Mouse (Mus musculus) lung, postnatal 0 days (tissue): ENCODE results near the gene Hoxa7. TPM values are rescaled to one million over a fixed set of nuclear protein-coding genes. Genes with fewer than 3 reads are reported as not detected.

Experiments
- ATAC-seq: fragments of 200-750 bp; cut with Nextera tagmentation; 2 replicates; pipeline ENCODE4 v1.8.0; 2017; ENCODE audit warnings: moderate library complexity
- DNase-seq: peaks from one replicate; pipeline ENCODE4 v3.0.0-alpha.2; 2016; ENCODE audit warnings: low spot score
- H3K27ac ChIP-seq: fragments of 300-500 bp; sonication (generic); 2 replicates; pipeline ENCODE4 v1.5.1; 2014; ENCODE audit warnings: antibody characterized with exemption, mild to moderate bottlenecking, low read length, mixed read lengths
- H3K27me3 ChIP-seq: fragments of 300-500 bp; sonication (generic); replicated peaks from 2 replicates; pipeline ENCODE4 v1.6.1; 2014; ENCODE audit warnings: low read length, mixed read lengths; ENCODE audit not compliant: insufficient read depth
- H3K36me3 ChIP-seq: fragments of 300-500 bp; sonication (generic); 2 replicates; pipeline ENCODE4 v1.6.1; 2014; ENCODE audit warnings: low read length, mixed read lengths; ENCODE audit not compliant: insufficient read depth
- H3K4me1 ChIP-seq: fragments of 300-500 bp; sonication (generic); 2 replicates; pipeline ENCODE4 v1.6.1; 2014; ENCODE audit warnings: antibody characterized with exemption, low read depth, low read length, mixed read lengths; ENCODE audit not compliant: insufficient read depth
- H3K4me2 ChIP-seq: fragments of 300-500 bp; sonication (generic); replicated peaks from 2 replicates; pipeline ENCODE4 v1.6.1; 2014; ENCODE audit warnings: low read depth, mild to moderate bottlenecking, low read length, moderate library complexity, mixed read lengths
- H3K4me3 ChIP-seq: fragments of 300-500 bp; sonication (generic); 2 replicates; pipeline ENCODE4 v1.5.1; 2014; ENCODE audit warnings: low read depth, low read length
- H3K9ac ChIP-seq: fragments of 300-500 bp; sonication (generic); replicated peaks from 2 replicates; pipeline ENCODE4 v1.6.1; 2014; ENCODE audit warnings: low read depth, mild to moderate bottlenecking
- H3K9me3 ChIP-seq: fragments of 300-500 bp; sonication (generic); 2 replicates; pipeline ENCODE4 v1.6.1; 2016; ENCODE audit warnings: low read length, mixed read lengths
- CTCF ChIP-seq: IDR thresholded peaks from 2 replicates; pipeline ENCODE4 v1.5.1; 2016; ENCODE audit warnings: antibody characterized with exemption, mild to moderate bottlenecking
- EP300 ChIP-seq: IDR thresholded peaks from 2 replicates; pipeline ENCODE4 v1.6.1; 2016; ENCODE audit warnings: antibody characterized with exemption, mild to moderate bottlenecking, control low read depth
- WGBS: fragments of 180-500 bp; shearing (Covaris S2); extraction: QIAGEN DNeasy Blood & Tissue Kit; methylation state at CpG from one replicate; pipeline ENCODE4 v1.1.7; 2014; 5-methylcytosine and 5-hydroxymethylcytosine counted together
- polyA plus RNA-seq: library from polyadenylated mRNA; unstranded; fragments of >200 nt; fragmentation: Nextera tagmentation; extraction: Ambion mirVana; gene quantifications from 2 replicates; pipeline ENCODE4 v1.2.1, GENCODE M21; 2015

Hoxa7 gene
- polyA plus RNA-seq, 1 experiment from 2014 or later: 8.7 TPM

DNA sequence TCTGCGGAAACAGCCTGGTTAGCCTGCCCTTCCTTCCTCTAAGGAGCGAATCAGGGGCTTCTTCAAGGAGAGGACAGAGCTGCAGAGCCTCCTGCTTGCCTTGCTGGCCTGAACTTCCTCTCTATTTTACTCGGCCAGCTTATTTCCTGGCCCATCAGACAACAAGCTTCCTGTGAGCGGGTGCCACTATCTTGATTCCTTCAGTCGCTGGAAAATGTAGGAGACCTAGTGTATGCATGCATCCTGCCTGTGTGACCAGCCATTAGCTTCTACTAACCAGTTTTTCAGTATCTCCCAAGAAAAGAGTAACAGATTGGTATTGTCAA is 50.8 kb downstream of the Hoxa7 start:
- Histone ChIP-seq H3K4me2 (peak overlapping the region; percentile 70), H3K27me3 (peaks cover 5% of the 10 kb centered on the region; the same call in 1 of the 2 replicates), H3K9me3 (no peaks in the 10 kb centered on the region), H3K27ac (peak overlapping the region; percentile 90), H3K4me1 (peaks cover 10% of the 10 kb centered on the region; the same call in 1 of the 2 replicates), H3K9ac (0 out of 2 replicates have a peak overlapping the region, but pooled peaks have one; percentile 34), H3K4me3 (peak overlapping the region; percentile 21; the same call in 1 of the 2 replicates), H3K36me3 (no peaks in the 10 kb centered on the region)
- DNase-seq (no peak), ATAC-seq (no peak)
- 14% methylated on average over 5 of the region's 5 CpGs for WGBS
- no peak for TF ChIP-seq CTCF
- no peak for TF ChIP-seq EP300

DNA sequence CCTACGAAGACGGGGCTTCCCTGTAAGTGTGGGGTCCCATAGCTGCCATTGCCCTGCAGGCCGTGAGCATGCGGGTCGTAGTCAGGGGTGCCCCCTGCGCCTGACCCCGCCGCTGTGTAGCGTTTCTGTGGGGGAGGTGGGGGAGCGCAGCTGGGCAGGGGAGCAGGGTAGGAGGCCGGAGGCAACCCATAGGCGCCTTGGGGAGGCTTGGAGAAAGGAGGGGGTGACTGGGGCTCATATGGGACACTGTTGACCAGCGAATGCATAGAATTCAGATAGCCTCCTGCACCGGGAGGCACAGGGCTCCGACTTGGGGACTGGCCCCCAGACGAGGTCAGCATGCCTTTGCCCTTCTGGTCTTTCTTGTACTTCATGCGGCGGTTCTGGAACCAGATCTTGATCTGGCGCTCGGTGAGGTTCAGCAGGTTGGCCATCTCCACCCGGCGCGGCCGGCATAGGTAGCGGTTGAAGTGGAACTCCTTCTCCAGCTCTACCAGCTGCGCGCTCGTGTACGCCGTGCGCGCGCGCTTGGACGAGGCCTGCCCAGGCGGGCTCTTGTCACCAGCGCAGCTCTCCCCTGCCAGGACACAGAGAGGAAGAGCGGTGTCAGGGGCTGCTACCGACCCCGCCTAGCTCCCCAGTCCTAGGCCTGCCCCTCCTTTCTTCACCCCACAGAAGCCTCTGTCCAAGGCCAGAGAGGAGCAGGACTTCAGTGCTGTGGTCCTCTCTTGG is 51.3 kb downstream of the Hoxa7 start:
- H3K27me3 ChIP-seq: peaks cover 5% of the 10 kb centered on the region; the same call in 1 of the 2 replicates
- H3K9ac ChIP-seq: peak overlapping the region; percentile 34; the same call in 1 of the 2 replicates
- peak overlapping the region; percentile 21; the same call in 1 of the 2 replicates for H3K4me3 ChIP-seq
- DNase-seq (peak; percentile 79), ATAC-seq (peak; percentile 64)
- H3K36me3 ChIP-seq: no peaks in the 10 kb centered on the region
- peak overlapping the region; percentile 70 for H3K4me2 ChIP-seq
- 6% methylated on average over 40 of the region's 40 CpGs for WGBS
- H3K4me1 ChIP-seq: peaks cover 10% of the 10 kb centered on the region; the same call in 1 of the 2 replicates
- no peak for TF ChIP-seq EP300
- no peak for TF ChIP-seq CTCF
- H3K27ac ChIP-seq: peak overlapping the region; percentile 90
- no peaks in the 10 kb centered on the region for H3K9me3 ChIP-seq

DNA sequence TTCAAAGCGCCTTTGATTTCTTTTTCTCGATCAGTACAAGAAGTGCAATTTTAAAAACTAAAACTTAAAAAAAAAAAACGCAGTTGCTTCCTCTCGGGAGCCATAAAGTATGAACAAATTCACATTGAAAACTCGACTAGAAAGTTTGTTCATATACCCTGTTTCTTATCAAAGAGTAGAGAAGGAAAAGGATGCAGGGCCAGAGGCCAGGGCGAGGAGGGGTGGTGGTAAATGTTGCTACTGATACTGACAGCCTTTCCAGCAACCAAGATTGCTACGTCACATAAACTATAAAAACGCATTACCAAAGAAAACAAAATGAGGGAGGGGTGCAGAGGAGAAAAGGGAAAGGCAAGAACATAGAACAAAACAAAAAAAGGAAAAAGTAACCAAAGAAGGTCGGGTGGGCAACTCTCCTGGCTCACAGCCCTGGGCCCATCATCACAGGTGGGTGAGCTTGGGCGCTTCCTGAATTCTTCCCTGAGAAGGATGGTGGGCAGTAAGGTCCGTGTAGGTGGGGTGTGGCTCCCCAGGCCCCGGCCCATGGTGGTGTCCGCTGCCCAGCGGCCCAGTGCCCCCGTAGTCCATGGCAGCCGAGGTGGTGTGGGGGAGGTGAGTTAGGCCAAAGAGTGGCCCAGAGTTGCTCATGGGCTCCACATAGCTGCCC is 52.0 kb downstream of the Hoxa7 start:
- DNase-seq: peak; percentile 44
- Histone ChIP-seq H3K4me1 (peaks cover 10% of the 10 kb centered on the region; the same call in 1 of the 2 replicates), H3K27me3 (peaks cover 5% of the 10 kb centered on the region; the same call in 1 of the 2 replicates), H3K4me2 (peak overlapping the region; percentile 70), H3K9ac (peak overlapping the region; percentile 56; the same call in 1 of the 2 replicates), H3K4me3 (peak overlapping the region; percentile 21; the same call in 1 of the 2 replicates), H3K27ac (peak overlapping the region; percentile 90), H3K36me3 (no peaks in the 10 kb centered on the region), H3K9me3 (no peaks in the 10 kb centered on the region)
- ATAC-seq: no peak
- WGBS: 13% methylated on average over 16 of the region's 16 CpGs
- TF ChIP-seq EP300 (no peak), CTCF (no peak)

DNA sequence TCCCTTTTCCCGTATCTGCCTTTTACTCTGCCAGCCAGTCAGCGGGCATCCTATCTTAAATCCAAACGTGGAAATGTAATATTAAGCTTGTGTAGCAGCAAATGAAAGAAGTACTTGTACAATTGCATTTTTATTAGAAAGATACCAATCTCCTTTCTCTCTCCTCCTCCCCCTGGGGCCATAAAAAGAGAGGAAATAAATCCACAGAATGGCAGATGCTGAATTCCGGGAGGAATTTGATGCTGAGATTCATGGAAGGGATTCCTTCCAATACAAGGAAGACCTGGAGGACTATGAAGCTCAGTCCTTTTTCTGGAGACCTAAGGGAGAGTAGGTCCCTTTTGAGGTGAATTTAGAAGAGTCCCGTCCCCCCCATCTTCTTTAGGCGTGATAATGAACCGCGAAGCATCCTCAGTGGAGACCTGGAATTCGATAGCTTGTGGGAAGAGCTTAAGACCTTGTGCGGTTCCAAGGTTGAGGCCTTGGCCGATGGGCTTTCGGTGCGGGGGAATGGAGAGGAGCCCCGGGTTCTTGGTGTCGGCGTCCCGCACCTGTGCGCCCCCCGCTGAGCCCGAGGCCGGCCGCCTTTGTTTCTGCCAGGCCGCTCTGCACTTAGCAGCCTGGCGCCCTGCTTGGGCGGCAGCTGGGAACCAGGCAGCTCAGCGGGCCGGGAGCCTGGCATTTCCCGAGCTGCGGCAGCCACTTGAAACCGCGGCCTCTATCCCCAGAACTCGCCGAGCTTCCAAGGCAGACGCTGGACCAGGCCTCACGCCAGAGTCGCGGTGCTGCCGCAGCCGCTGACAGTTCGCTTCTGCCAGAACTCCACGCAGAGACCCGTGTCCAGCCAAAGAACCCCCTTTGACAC is 53.2 kb downstream of the Hoxa7 start:
- no peak for ATAC-seq
- Histone ChIP-seq H3K4me1 (peaks cover 10% of the 10 kb centered on the region; the same call in 1 of the 2 replicates), H3K4me2 (peak overlapping the region; percentile 70), H3K36me3 (no peaks in the 10 kb centered on the region), H3K27ac (peak overlapping the region; percentile 79), H3K9ac (peak overlapping the region; percentile 56), H3K4me3 (peak overlapping the region; percentile 30), H3K9me3 (no peaks in the 10 kb centered on the region), H3K27me3 (peaks cover 10% of the 10 kb centered on the region; the same call in 1 of the 2 replicates)
- 7% methylated on average over 42 of the region's 42 CpGs for WGBS
- no peak for DNase-seq
- TF ChIP-seq EP300 (no peak), CTCF (no peak)

DNA sequence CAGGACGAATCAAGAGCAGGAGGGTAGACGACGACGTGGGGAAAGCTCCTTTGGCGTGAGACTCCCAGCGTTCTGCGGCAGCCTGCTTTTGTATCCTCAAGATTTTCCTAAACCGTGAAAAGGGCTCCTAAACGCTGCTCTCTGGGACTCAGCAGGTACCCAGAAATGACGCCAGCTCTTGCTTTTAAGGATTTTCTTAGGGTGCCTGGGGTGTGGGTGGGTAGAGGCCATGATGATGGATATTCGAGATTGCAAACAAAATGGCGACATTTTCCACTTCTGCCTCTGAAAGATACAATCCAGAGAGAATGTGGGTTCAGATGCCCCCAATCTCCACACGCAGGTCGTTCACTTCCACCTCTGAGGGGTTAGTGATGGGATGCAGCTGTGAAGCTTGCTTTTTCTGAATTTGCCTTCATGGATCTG is 53.9 kb downstream of the Hoxa7 start:
- H3K36me3 ChIP-seq: no peaks in the 10 kb centered on the region
- no peaks in the 10 kb centered on the region for H3K9me3 ChIP-seq
- ATAC-seq: no peak
- peak overlapping the region; percentile 70 for H3K4me2 ChIP-seq
- H3K9ac ChIP-seq: peak overlapping the region; percentile 56
- peaks cover 10% of the 10 kb centered on the region; the same call in 1 of the 2 replicates for H3K4me1 ChIP-seq
- peak overlapping the region; percentile 30 for H3K4me3 ChIP-seq
- WGBS: 21% methylated on average over 14 of the region's 14 CpGs
- no peak for TF ChIP-seq EP300
- TF ChIP-seq CTCF: no peak
- peak overlapping the region; percentile 79 for H3K27ac ChIP-seq
- DNase-seq: peak; percentile 34
- H3K27me3 ChIP-seq: peaks cover 11% of the 10 kb centered on the region; the same call in 1 of the 2 replicates
